Mouse (Mus musculus) gastrocnemius, adult 2 months (tissue): ENCODE measurements around the gene Traf1. TPM values are rescaled to one million over a fixed set of nuclear protein-coding genes. Genes with fewer than 3 reads are reported as not detected.

Experiments used
- DNase-seq: peaks from one replicate; pipeline ENCODE4 v3.0.0; 2022
- H3K27ac ChIP-seq: fragments of 200-600 bp; 2 replicates; pipeline ENCODE4 v1.8.1; 2022; ENCODE audit warnings: mild to moderate bottlenecking
- H3K4me3 ChIP-seq: fragments of 200-600 bp; 2 replicates; pipeline ENCODE4 v1.8.1; 2022; ENCODE audit warnings: mild to moderate bottlenecking, moderate library complexity
- CTCF ChIP-seq: fragments of 200-600 bp; IDR thresholded peaks from 2 replicates; pipeline ENCODE4 v1.8.1; 2022; ENCODE audit warnings: antibody characterized with exemption, mild to moderate bottlenecking, moderate library complexity
- intact Hi-C: fragments of 180-260 bp; cut with DNase I; formaldehyde crosslinking; loops from one replicate; pipeline ENCODE4 v1.15.1; 2025
- total RNA-seq, 2 experiments: library from RNA; stranded (reverse); gene quantifications; 2 replicates each; pipeline ENCODE4 v1.2.3; 2021

Traf1 gene
- total RNA-seq, 2 experiments from 2014 or later, result 0.46 to 1.2 TPM

GRCm38 (mm10) chr2:34948622-34949021 is 12.9 kb downstream of the Traf1 start:
- TF ChIP-seq CTCF, result no peak
- intact Hi-C loops, result no loop called here
- H3K4me3 ChIP-seq, result no peak overlapping the region
- no peak for DNase-seq
- H3K27ac ChIP-seq, result no peak overlapping the region

- Histone ChIP-seq H3K27ac (no peak overlapping the region), H3K4me3 (no peak overlapping the region)
- no peak for TF ChIP-seq CTCF
- intact Hi-C loops, result no loop called here
- DNase-seq, result no peak
Measured at GRCm38 (mm10) chr2:34946046-34946445, 15.5 kb downstream of the Traf1 start.

GRCm38 (mm10) chr2:34945580-34945979 is 16.0 kb downstream of the Traf1 start:
- no peak overlapping the region for H3K27ac ChIP-seq
- intact Hi-C loops, result no loop called here
- no peak for TF ChIP-seq CTCF
- no peak for DNase-seq
- no peak overlapping the region for H3K4me3 ChIP-seq

- intact Hi-C loops, result no loop called here
- TF ChIP-seq CTCF, result no peak
- DNase-seq, result peak; percentile 70
- Histone ChIP-seq H3K4me3 (peak overlapping the region; percentile 36), H3K27ac (no peak overlapping the region)
Measured at GRCm38 (mm10) chr2:34944761-34945160, 16.8 kb downstream of the Traf1 start.

- Histone ChIP-seq H3K27ac (no peak overlapping the region), H3K4me3 (no peak overlapping the region)
- no peak for TF ChIP-seq CTCF
- DNase-seq, result no peak
- intact Hi-C loops, result no loop called here
Measured at GRCm38 (mm10) chr2:34943556-34944120, 17.9 kb downstream of the Traf1 start.

- intact Hi-C loops, result no loop called here
- TF ChIP-seq CTCF, result no peak
- no peak for DNase-seq
- Histone ChIP-seq H3K4me3 (no peak overlapping the region), H3K27ac (no peak overlapping the region)
Measured at GRCm38 (mm10) chr2:34941061-34941675, 20.4 kb downstream of the Traf1 start.

GRCm38 (mm10) chr2:34940246-34940645 is 21.3 kb downstream of the Traf1 start:
- no peak overlapping the region for H3K4me3 ChIP-seq
- no peak for TF ChIP-seq CTCF
- intact Hi-C loops, result no loop called here
- no peak overlapping the region for H3K27ac ChIP-seq
- no peak for DNase-seq

GRCm38 (mm10) chr2:34938269-34939208 is 23.0 kb downstream of the Traf1 start:
- no peak for TF ChIP-seq CTCF
- H3K27ac ChIP-seq, result peak overlapping the region; percentile 61

GRCm38 (mm10) chr2:34937460-34937859 is 24.1 kb downstream of the Traf1 start:
- no peak for DNase-seq
- intact Hi-C loops, result no loop called here
- H3K4me3 ChIP-seq, result no peak overlapping the region
- no peak for TF ChIP-seq CTCF
- H3K27ac ChIP-seq, result peak overlapping the region; percentile 61; the same call in 1 of the 2 replicates

More at GRCm38 (mm10) chr2:34938269-34939208, 23.0 kb downstream of the Traf1 start:
- H3K4me3 ChIP-seq, result peak overlapping the region; percentile 35
- peak; percentile 65 for DNase-seq
- intact Hi-C loops, result no loop called here

GRCm38 (mm10) chr2:34927320-34927719 is 34.3 kb downstream of the Traf1 start:
- no peak for TF ChIP-seq CTCF
- no peak overlapping the region for H3K4me3 ChIP-seq
- intact Hi-C loops, result no loop called here
- H3K27ac ChIP-seq, result peak overlapping the region; percentile 32; the same call in 1 of the 2 replicates
- DNase-seq, result no peak

GRCm38 (mm10) chr2:34922729-34923128 is 38.8 kb downstream of the Traf1 start:
- no peak for DNase-seq
- Histone ChIP-seq H3K4me3 (no peak overlapping the region), H3K27ac (no peak overlapping the region)
- intact Hi-C loops, result no loop called here
- TF ChIP-seq CTCF, result no peak

- H3K4me3 ChIP-seq, result no peak overlapping the region
- intact Hi-C loops, result no loop called here
- TF ChIP-seq CTCF, result no peak
- H3K27ac ChIP-seq, result peak overlapping the region; percentile 48; the same call in 1 of the 2 replicates
- DNase-seq, result no peak
Measured at GRCm38 (mm10) chr2:34920144-34920543, 41.4 kb downstream of the Traf1 start.

- no peak for DNase-seq
- intact Hi-C loops, result no loop called here
- H3K27ac ChIP-seq, result no peak overlapping the region
- H3K4me3 ChIP-seq, result no peak overlapping the region
- no peak for TF ChIP-seq CTCF
Measured at GRCm38 (mm10) chr2:34915103-34915502, 46.5 kb downstream of the Traf1 start.
